Mouse (Mus musculus) liver, embryonic 14.5 days (tissue): ENCODE results near the gene Stxbp5. TPM values are rescaled to one million over a fixed set of nuclear protein-coding genes. Genes with fewer than 3 reads are reported as not detected.

Experiments used
- ATAC-seq: fragments of 200-750 bp; cut with Nextera tagmentation; 2 replicates; pipeline ENCODE4 v1.8.0; 2017; ENCODE audit warnings: moderate number of reproducible peaks, mild to moderate bottlenecking, moderate library complexity; ENCODE audit not compliant: insufficient read depth
- DNase-seq, 3 experiments: peaks; one replicate each; pipeline ENCODE4 v3.0.0-alpha.2; 2012 to 2013; ENCODE audit warnings: low read depth in 3 of 3, low spot score in 3 of 3
- H3K27ac ChIP-seq: fragments of 300-500 bp; sonication (generic); 2 replicates; pipeline ENCODE4 v1.5.1; 2014; ENCODE audit warnings: moderate library complexity, mild to moderate bottlenecking, control low read depth, inconsistent platforms
- H3K27me3 ChIP-seq: fragments of 300-500 bp; sonication (generic); 2 replicates; pipeline ENCODE4 v1.6.1; 2014; ENCODE audit warnings: mild to moderate bottlenecking, low read length, moderate library complexity; ENCODE audit not compliant: control insufficient read depth, insufficient read depth
- H3K36me3 ChIP-seq: fragments of 300-500 bp; sonication (generic); replicated peaks from 2 replicates; pipeline ENCODE4 v1.6.1; 2014; ENCODE audit warnings: low read depth; ENCODE audit not compliant: control insufficient read depth, insufficient read depth
- H3K4me1 ChIP-seq, 2 experiments: fragments of 200-500 bp in 1 of 2; fragments of 300-500 bp in 1 of 2; sonication (generic) in 1 of 2; replicated peaks; 2 replicates each; pipeline ENCODE4 v1.6.1; 2012 to 2014; ENCODE audit warnings: antibody characterized with exemption in 1 of 2, inconsistent platforms in 1 of 2, low read length in 1 of 2; ENCODE audit not compliant: control insufficient read depth in 2 of 2, insufficient read depth in 2 of 2
- H3K4me2 ChIP-seq: fragments of 300-500 bp; sonication (generic); 2 replicates; pipeline ENCODE4 v1.6.1; 2014; ENCODE audit warnings: low read depth, mild to moderate bottlenecking, control low read depth, moderate library complexity
- H3K4me3 ChIP-seq, 2 experiments: fragments of 200-500 bp in 1 of 2; fragments of 300-500 bp in 1 of 2; sonication (generic) in 1 of 2; 2 replicates each; pipeline ENCODE4 v1.5.1; 2012 to 2014; ENCODE audit warnings: low read depth in 2 of 2, low read length in 2 of 2, mild to moderate bottlenecking in 2 of 2, control low read depth in 1 of 2, inconsistent platforms in 1 of 2, moderate library complexity in 1 of 2; ENCODE audit not compliant: insufficient read depth in 1 of 2
- H3K9ac ChIP-seq: fragments of 300-500 bp; sonication (generic); replicated peaks from 2 replicates; pipeline ENCODE4 v1.6.1; 2014; ENCODE audit warnings: mild to moderate bottlenecking, control low read depth, moderate library complexity
- H3K9me3 ChIP-seq: fragments of 300-500 bp; sonication (generic); 2 replicates; pipeline ENCODE4 v1.6.1; 2016; ENCODE audit warnings: low read length, mixed read lengths; ENCODE audit not compliant: control insufficient read depth
- CTCF ChIP-seq: IDR thresholded peaks from 2 replicates; pipeline ENCODE4 v1.5.1; 2016; ENCODE audit warnings: antibody characterized with exemption, low read depth, control low read depth
- EP300 ChIP-seq: IDR thresholded peaks from 2 replicates; pipeline ENCODE4 v1.6.1; 2016; ENCODE audit warnings: antibody characterized with exemption, low read depth
- WGBS: fragments of 180-500 bp; shearing (Covaris S2); extraction: QIAGEN DNeasy Blood & Tissue Kit; methylation state at CpG from one replicate; pipeline ENCODE4 v1.1.7; 2014; ENCODE audit not compliant: insufficient replicate concordance; 5-methylcytosine and 5-hydroxymethylcytosine counted together
- polyA plus RNA-seq, 2 experiments: library from polyadenylated mRNA; depleted of rRNA in 1 of 2; stranded (reverse) in 1 of 2; unstranded in 1 of 2; fragments of >200 nt; fragmentation: Nextera tagmentation in 1 of 2; extraction: Ambion mirVana in 1 of 2; gene quantifications; 2 replicates each; pipeline versions ENCODE4 v1.2.1 to v1.2.3; 2012 to 2014

The Stxbp5 gene
- polyA plus RNA-seq, 2 experiments = 3.3 to 4.6 TPM

DNA sequence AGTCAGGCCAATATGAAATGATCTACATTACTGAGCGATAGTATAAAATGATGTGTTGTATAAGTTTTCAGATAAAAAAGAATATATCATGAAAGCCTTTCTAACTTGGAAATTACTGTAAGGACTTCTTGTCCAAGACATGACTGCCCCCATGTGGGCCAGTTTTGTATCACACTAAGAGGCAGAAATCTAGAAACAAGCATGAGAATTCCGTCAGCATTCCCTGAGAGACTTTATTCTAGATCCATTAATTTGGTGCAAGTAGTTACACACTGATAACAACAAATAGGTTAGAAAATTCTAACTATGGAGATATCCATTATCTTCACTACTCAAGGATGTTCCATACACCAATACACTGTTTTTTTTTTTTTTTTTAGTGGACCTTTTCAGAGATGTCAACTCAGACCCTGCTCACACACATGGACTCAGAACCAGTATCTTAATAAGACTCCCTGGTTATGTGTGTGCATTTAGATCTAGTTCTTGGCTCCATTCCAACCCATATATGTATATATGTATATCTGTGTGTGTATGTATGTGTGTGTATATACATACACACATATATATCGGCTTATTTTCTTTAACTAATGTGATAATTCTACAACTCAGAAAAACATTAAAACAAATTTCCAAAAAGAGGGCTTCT, 145.9 kb downstream of the Stxbp5 start:
- no peaks in the 10 kb centered on the region for H3K27me3 ChIP-seq
- H3K4me1 ChIP-seq = no peaks in the 10 kb centered on the region
- ATAC-seq (no peak), DNase-seq (peak in 2 of 3 experiments; percentile 2 to 19)
- H3K27ac ChIP-seq = no peak overlapping the region
- WGBS = 62% methylated on average over 3 of the region's 3 CpGs
- no peaks in the 10 kb centered on the region; the same call in 1 of the 2 replicates for H3K36me3 ChIP-seq
- no peak overlapping the region for H3K9ac ChIP-seq
- H3K4me3 ChIP-seq = no peak overlapping the region
- peak; percentile 34; the same call in 1 of the 2 replicates for TF ChIP-seq CTCF
- TF ChIP-seq EP300 = no peak
- H3K4me2 ChIP-seq = no peak overlapping the region
- H3K9me3 ChIP-seq = no peaks in the 10 kb centered on the region

DNA sequence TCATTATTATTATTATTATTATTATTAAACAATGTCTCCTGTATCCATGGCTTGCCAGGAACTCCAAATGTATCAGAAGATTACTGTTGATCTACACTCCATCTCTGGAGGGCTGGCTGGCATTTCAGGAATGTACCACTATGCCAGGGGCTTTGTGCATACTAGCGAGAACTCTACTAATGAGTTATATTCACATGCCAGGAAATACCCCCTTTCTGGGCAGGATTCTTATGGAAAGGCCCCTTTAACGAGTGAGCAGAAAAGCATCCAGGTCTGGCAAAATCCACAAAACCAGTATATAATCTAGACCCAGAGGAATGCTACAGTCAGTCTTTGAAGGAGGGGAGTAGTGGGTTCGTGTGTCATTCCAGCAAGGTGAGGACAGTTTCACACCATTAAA, 167.0 kb downstream of the Stxbp5 start:
- Histone ChIP-seq H3K9me3 (no peaks in the 10 kb centered on the region), H3K36me3 (no peaks in the 10 kb centered on the region), H3K4me3 (no peak overlapping the region), H3K4me2 (no peak overlapping the region), H3K4me1 (no peaks in the 10 kb centered on the region), H3K9ac (no peak overlapping the region), H3K27ac (no peak overlapping the region), H3K27me3 (no peaks in the 10 kb centered on the region)
- ATAC-seq = no peak
- no peak for TF ChIP-seq EP300
- TF ChIP-seq CTCF = no peak
- WGBS = 48% methylated on average over 3 of the region's 3 CpGs
- DNase-seq = no peak

DNA sequence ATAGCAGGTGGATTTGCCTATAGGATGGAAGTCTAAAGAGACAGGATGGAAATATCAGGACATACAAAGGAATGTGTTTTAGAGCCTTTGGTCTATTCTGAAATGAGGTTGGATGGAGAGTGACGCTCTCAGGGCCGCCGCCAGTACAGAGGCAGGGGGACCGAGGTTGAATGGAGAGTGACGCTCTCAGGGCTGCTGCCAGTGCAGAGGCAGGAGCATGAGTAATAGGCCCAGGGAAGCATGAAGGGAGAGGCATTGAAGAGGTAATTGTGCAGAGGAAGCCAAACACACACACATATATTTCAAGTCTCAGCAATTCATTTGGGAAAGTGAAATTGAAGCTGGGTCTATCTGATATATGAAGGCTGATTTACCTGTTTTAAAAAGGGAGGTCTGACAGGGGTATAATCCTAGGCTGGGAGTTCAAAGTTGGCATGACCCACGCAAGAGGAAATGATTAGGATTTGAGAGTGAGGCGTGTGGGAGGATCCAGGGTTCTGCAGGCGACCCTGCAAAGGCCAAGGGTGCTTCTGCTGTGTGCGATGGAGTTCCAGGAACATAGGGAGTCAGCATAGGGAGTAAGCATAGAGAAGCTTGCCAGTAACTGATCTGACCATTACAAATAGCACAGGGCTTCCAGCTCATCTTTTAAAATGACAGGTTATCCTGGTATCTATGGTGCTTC, 168.7 kb downstream of the Stxbp5 start:
- H3K4me1 ChIP-seq = no peaks in the 10 kb centered on the region
- DNase-seq (no peak), ATAC-seq (no peak)
- no peak overlapping the region for H3K9ac ChIP-seq
- no peaks in the 10 kb centered on the region for H3K36me3 ChIP-seq
- H3K4me3 ChIP-seq = no peak overlapping the region
- H3K9me3 ChIP-seq = no peaks in the 10 kb centered on the region
- TF ChIP-seq EP300 = no peak
- TF ChIP-seq CTCF = no peak
- no peak overlapping the region for H3K4me2 ChIP-seq
- 59% methylated on average over 9 of the region's 9 CpGs for WGBS
- H3K27me3 ChIP-seq = no peaks in the 10 kb centered on the region
- H3K27ac ChIP-seq = no peak overlapping the region

DNA sequence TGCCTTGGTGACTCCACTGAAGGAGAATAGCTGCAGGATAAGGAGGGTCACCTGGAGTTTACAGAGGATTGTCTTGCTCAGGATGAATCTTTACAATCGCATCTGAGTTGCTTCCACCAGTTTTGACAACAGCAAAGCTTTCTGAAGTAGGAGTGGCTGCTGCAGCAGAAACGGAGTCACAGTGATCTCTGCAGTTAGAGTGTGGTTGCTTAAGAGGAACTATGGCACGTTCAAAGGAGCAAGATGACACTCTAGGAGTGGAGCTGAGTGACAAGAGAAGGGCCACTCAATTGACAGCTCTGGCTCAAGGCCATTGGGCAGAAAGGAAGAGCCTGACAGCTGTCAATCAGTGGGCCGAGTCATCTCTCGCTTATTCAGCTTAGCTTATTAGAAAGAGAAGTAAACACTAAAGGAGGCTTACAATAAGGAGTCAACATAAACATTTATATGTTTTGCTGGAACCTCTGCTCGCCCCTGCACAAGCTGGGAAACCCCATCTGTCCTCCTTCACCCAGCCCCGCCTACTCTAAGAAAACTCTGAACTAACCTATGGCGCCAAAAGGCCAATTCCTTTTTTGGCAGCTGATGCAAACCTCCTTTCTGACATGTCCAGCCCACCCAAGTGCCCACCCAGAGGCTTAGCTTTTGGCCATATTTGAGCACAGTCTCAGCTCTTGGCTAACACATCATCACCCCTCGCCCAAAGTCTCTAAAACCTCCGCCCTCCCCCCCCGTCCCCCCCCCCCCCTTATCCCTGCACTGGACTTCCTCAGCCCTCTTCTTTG, 178.2 kb downstream of the Stxbp5 start:
- H3K9ac ChIP-seq = no peak overlapping the region
- no peaks in the 10 kb centered on the region for H3K9me3 ChIP-seq
- ATAC-seq = no peak
- H3K36me3 ChIP-seq = no peaks in the 10 kb centered on the region
- no peaks in the 10 kb centered on the region for H3K4me1 ChIP-seq
- H3K27ac ChIP-seq = no peak overlapping the region
- no peak overlapping the region for H3K4me2 ChIP-seq
- no peak overlapping the region for H3K4me3 ChIP-seq
- no peaks in the 10 kb centered on the region for H3K27me3 ChIP-seq
- 60% methylated on average over 11 of the region's 11 CpGs for WGBS
- no peak for DNase-seq
- TF ChIP-seq EP300 (no peak), CTCF (no peak)

DNA sequence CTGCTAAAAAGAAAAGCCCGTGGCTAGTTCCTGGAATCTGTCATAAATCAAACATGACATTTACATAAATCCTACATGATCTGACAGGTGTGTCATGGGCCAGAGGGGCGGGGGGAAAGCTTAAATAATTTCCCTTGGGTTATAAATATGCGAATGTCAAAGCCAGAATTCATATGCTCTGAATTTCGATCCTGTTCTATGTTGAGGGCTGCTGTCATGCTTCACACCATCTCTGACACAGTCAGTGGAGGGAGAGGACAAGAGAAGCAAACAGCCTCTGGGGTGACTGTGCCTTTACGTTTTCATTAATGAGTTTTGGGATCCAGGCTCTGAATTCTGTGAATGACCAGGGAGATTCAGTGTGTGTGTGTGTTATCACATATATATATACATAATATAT, 180.9 kb downstream of the Stxbp5 start:
- Histone ChIP-seq H3K36me3 (no peaks in the 10 kb centered on the region), H3K27me3 (no peaks in the 10 kb centered on the region), H3K9ac (no peak overlapping the region), H3K4me3 (no peak overlapping the region), H3K9me3 (no peaks in the 10 kb centered on the region), H3K27ac (no peak overlapping the region), H3K4me2 (no peak overlapping the region), H3K4me1 (no peaks in the 10 kb centered on the region)
- TF ChIP-seq EP300 = no peak
- DNase-seq (no peak), ATAC-seq (no peak)
- WGBS = 39% methylated on average over 5 of the region's 5 CpGs
